ENCODE assay signal across 8 mouse cellular contexts in the genomic region with DNA sequence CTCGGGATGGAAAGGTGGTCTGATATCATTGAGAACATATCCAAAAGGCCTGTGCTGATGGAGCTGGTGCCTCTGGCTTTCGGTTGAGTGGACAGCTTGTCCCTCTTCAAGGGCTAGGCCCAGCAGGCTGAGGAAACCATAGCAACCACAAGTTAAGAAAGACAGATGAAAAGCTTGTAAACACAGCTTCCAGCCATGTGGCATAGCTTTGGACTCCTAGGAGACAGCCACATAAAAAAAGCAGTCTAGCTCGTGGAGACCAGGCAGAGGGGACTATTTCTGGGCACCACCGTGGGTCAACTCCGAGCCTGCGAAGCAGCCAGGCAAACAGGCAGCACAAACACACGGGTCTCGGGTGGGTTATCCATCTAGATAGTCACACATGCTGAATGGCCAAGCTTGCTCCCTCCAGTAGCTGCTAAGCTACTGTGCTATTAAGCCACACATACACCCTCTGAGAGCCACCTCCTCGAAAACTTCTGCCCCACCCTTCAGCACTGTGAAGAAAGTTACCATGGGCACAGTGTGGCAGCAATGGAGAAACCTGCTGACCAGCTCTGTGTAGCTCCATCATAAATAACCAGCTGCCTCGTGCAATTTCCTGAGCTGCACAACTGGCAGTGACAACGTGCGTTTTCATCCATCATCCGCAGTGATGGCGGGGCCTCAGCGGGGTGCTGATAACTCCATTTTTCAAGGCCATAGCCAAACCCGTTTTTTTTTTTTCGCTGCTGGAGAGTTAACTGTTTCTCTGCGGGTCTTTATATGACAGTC. TPM values are rescaled to one million over a fixed set of nuclear protein-coding genes. Genes with fewer than 3 reads are reported as not detected.
A peak's percentile ranks its signal among the peaks of the same experiment; 100 is the strongest.
DNase-seq lines count a peak whose midpoint lies in the region; ATAC-seq and TF ChIP-seq lines count a peak whose summit lies in the region.

No protein-coding gene starts in this region.

- H3K4me2 ChIP-seq in midbrain, embryonic 16.5 days (ENCODE audit: low read length) = peak overlapping the region; percentile 34

- no peaks in the 10 kb centered on the region for H3K27me3 ChIP-seq in midbrain, embryonic 16.5 days (ENCODE audit: control insufficient read depth, insufficient read depth, low read depth, low read length)

- peak; percentile 59 for DNase-seq in adrenal gland, adult 2 months
- no peak for DNase-seq in adrenal gland, adult 18-20 months (ENCODE audit: low spot score in 2 of 2)
- peak; percentile 62 for DNase-seq in adrenal gland, postnatal 10 days
- peak; percentile 72 for DNase-seq in forelimb bud, embryonic 11.5 days (ENCODE audit: low read depth, low spot score)
- peak in 1 of 2 experiments; percentile 26 for DNase-seq in left cerebral cortex, adult 2 months (ENCODE audit: extremely low spot score in 1 of 2, low spot score in 2 of 2)
- DNase-seq in T-cell, adult 2 months (ENCODE audit: low spot score) = no peak

- TF ChIP-seq CTCF in left cerebral cortex, adult 2 months (IDR thresholded peaks at IDR 0.05) = no peak

- H3K4me1 ChIP-seq in midbrain, embryonic 16.5 days (ENCODE audit: control insufficient read depth, insufficient read depth, low read length) = peaks cover 44% of the 10 kb centered on the region

- no peak overlapping the region for H3K4me3 ChIP-seq in left cerebral cortex, adult 2 months
- no peak overlapping the region for H3K4me3 ChIP-seq in midbrain, embryonic 16.5 days (ENCODE audit: low read depth, low read length)

- H3K36me3 ChIP-seq in midbrain, embryonic 16.5 days (ENCODE audit: control insufficient read depth, insufficient read depth, low read length) = no peaks in the 10 kb centered on the region

- ATAC-seq in midbrain, embryonic 16.5 days = peak; percentile 69
- no peak for ATAC-seq in cerebellum, adult (ENCODE audit: insufficient number of reproducible peaks, low FRiP score, low TSS enrichment)

- H3K27ac ChIP-seq in left cerebral cortex, adult 2 months = peak overlapping the region; percentile 58
- peak overlapping the region; percentile 81 for H3K27ac ChIP-seq in midbrain, embryonic 16.5 days (ENCODE audit: low read length)

- intact Hi-C loops in left cerebral cortex, adult 2 months (cut with DNase I) = no loop called here

- H3K9me3 ChIP-seq in midbrain, embryonic 16.5 days (replicated peaks; ENCODE audit: control insufficient read depth, low read length, poor library complexity, severe bottlenecking) = no peaks in the 10 kb centered on the region

- WGBS in midbrain, embryonic 16.5 days = 6% methylated on average over 18 of the region's 18 CpGs

- peak overlapping the region; percentile 42; the same call in 1 of the 2 replicates for H3K9ac ChIP-seq in midbrain, embryonic 16.5 days (ENCODE audit: low read depth, low read length)

RNA-seq across cellular contexts. Expression of gene Srgap3, which starts 26.0 kb away (rescaled TPM):
- 10 to 100 TPM; 14.3 to 21.2 TPM for total RNA-seq in adrenal gland, adult 2 months (2021)
- 3.2 and 3.7 TPM in 2 replicates for polyA plus RNA-seq in adrenal gland, adult 2 months (2012; rRNA removed)
- 10 to 100 TPM in 1 of 2 experiments, 1 to 10 TPM in 1; 9.4 to 14.7 TPM for total RNA-seq in adrenal gland, adult 18-20 months (2021)
- total RNA-seq in adrenal gland, postnatal 10 days (2021) = 10 to 100 TPM; 13.2 to 15.8 TPM
- 100 to 1,000 TPM; 232 to 236 TPM for total RNA-seq in left cerebral cortex, adult 2 months (2021)
- 37.4 and 38.6 TPM in 2 replicates for polyA plus RNA-seq in midbrain, embryonic 16.5 days (2015; fragmentation: Nextera tagmentation; extraction: Ambion mirVana)

Comparison
In these comparisons a context has a peak if more than half of its experiments do, and no peak if none do; other contexts are left out.
1. DNase-seq: peak in adrenal gland, adult 2 months (single experiment), adrenal gland, postnatal 10 days (single experiment) and forelimb bud, embryonic 11.5 days (single experiment); none in adrenal gland, adult 18-20 months (0 of 2) and T-cell, adult 2 months (single experiment).
2. RNA of gene Srgap3, which starts 26.0 kb away (total RNA-seq): 232 to 236 TPM in left cerebral cortex, adult 2 months; 14.3 to 21.2 TPM in adrenal gland, adult 2 months, 13.2 to 15.8 TPM in adrenal gland, postnatal 10 days and 9.4 to 14.7 TPM in adrenal gland, adult 18-20 months; every median in the first group is over 10 times any median in the second.